Mouse (Mus musculus): ENCODE measurements around the gene Apobec3. TPM values are rescaled to one million over a fixed set of nuclear protein-coding genes. Genes with fewer than 3 reads are reported as not detected.

Apobec3 gene
- polyA plus RNA-seq, 1 experiment from 2014 or later, result 7.6 TPM

GRCm38 (mm10) chr15:79873545-79873944 is 17.9 kb upstream of the Apobec3 start:
- no peak for DNase-seq (ENCODE audit: low spot score)
- no peaks in the 10 kb centered on the region for H3K4me1 ChIP-seq (ENCODE audit: control insufficient read depth, insufficient read depth, low read length)
- WGBS, result 89% methylated on average over 8 of the region's 8 CpGs
- H3K4me2 ChIP-seq (ENCODE audit: low read depth, low read length), result no peak overlapping the region
- no peak overlapping the region for H3K27ac ChIP-seq (replicated peaks; ENCODE audit: low read depth, low read length)
- no peak overlapping the region for H3K4me3 ChIP-seq (ENCODE audit: low read depth, low read length)
- H3K36me3 ChIP-seq (replicated peaks; ENCODE audit: control insufficient read depth, insufficient read depth, low read depth, low read length), result no peaks in the 10 kb centered on the region
- ATAC-seq (replicated peaks; ENCODE audit: insufficient number of reproducible peaks, low FRiP score, low TSS enrichment, low read depth), result no peak
- no peak overlapping the region for H3K9ac ChIP-seq (replicated peaks; ENCODE audit: low read length)
- H3K27me3 ChIP-seq (ENCODE audit: control insufficient read depth, insufficient read depth, low read length), result no peaks in the 10 kb centered on the region
- no peaks in the 10 kb centered on the region; the same call in 1 of the 2 replicates for H3K9me3 ChIP-seq (replicated peaks; ENCODE audit: control insufficient read depth, low read length)

GRCm38 (mm10) chr15:79873995-79874394 is 17.5 kb upstream of the Apobec3 start:
- no peak overlapping the region for H3K9ac ChIP-seq (replicated peaks; ENCODE audit: low read length)
- no peak overlapping the region for H3K27ac ChIP-seq (replicated peaks; ENCODE audit: low read depth, low read length)
- ATAC-seq (replicated peaks; ENCODE audit: insufficient number of reproducible peaks, low FRiP score, low TSS enrichment, low read depth) (no peak), DNase-seq (ENCODE audit: low spot score) (no peak)
- H3K4me2 ChIP-seq (ENCODE audit: low read depth, low read length), result no peak overlapping the region
- no peak overlapping the region for H3K4me3 ChIP-seq (ENCODE audit: low read depth, low read length)
- 62% methylated on average over 2 of the region's 2 CpGs for WGBS
- no peaks in the 10 kb centered on the region; the same call in 1 of the 2 replicates for H3K9me3 ChIP-seq (replicated peaks; ENCODE audit: control insufficient read depth, low read length)
- no peaks in the 10 kb centered on the region for H3K27me3 ChIP-seq (ENCODE audit: control insufficient read depth, insufficient read depth, low read length)
- H3K4me1 ChIP-seq (ENCODE audit: control insufficient read depth, insufficient read depth, low read length), result no peaks in the 10 kb centered on the region
- no peaks in the 10 kb centered on the region for H3K36me3 ChIP-seq (replicated peaks; ENCODE audit: control insufficient read depth, insufficient read depth, low read depth, low read length)

- Histone ChIP-seq H3K4me1 (ENCODE audit: control insufficient read depth, insufficient read depth, low read length) (no peaks in the 10 kb centered on the region), H3K9ac (replicated peaks; ENCODE audit: low read length) (no peak overlapping the region), H3K9me3 (replicated peaks; ENCODE audit: control insufficient read depth, low read length) (no peaks in the 10 kb centered on the region), H3K27ac (replicated peaks; ENCODE audit: low read depth, low read length) (no peak overlapping the region), H3K4me2 (ENCODE audit: low read depth, low read length) (no peak overlapping the region), H3K36me3 (replicated peaks; ENCODE audit: control insufficient read depth, insufficient read depth, low read depth, low read length) (no peaks in the 10 kb centered on the region), H3K4me3 (ENCODE audit: low read depth, low read length) (no peak overlapping the region), H3K27me3 (ENCODE audit: control insufficient read depth, insufficient read depth, low read length) (no peaks in the 10 kb centered on the region)
- DNase-seq (ENCODE audit: low spot score) (no peak), ATAC-seq (replicated peaks; ENCODE audit: insufficient number of reproducible peaks, low FRiP score, low TSS enrichment, low read depth) (no peak)
- whole genome bisulfite sequencing, result 89% methylated on average over 18 of the region's 18 CpGs
Measured at GRCm38 (mm10) chr15:79875261-79875995, 16.0 kb upstream of the Apobec3 start.

GRCm38 (mm10) chr15:79878725-79879136 is 12.7 kb upstream of the Apobec3 start:
- WGBS, result 70% methylated on average over 6 of the region's 6 CpGs
- Histone ChIP-seq H3K27me3 (ENCODE audit: control insufficient read depth, insufficient read depth, low read length) (no peaks in the 10 kb centered on the region), H3K27ac (replicated peaks; ENCODE audit: low read depth, low read length) (no peak overlapping the region), H3K4me1 (ENCODE audit: control insufficient read depth, insufficient read depth, low read length) (no peaks in the 10 kb centered on the region), H3K4me2 (ENCODE audit: low read depth, low read length) (no peak overlapping the region), H3K9me3 (replicated peaks; ENCODE audit: control insufficient read depth, low read length) (no peaks in the 10 kb centered on the region), H3K36me3 (replicated peaks; ENCODE audit: control insufficient read depth, insufficient read depth, low read depth, low read length) (no peaks in the 10 kb centered on the region), H3K4me3 (ENCODE audit: low read depth, low read length) (no peak overlapping the region), H3K9ac (replicated peaks; ENCODE audit: low read length) (no peak overlapping the region)
- ATAC-seq (replicated peaks; ENCODE audit: insufficient number of reproducible peaks, low FRiP score, low TSS enrichment, low read depth) (no peak), DNase-seq (ENCODE audit: low spot score) (no peak)

GRCm38 (mm10) chr15:79879319-79879718 is 12.1 kb upstream of the Apobec3 start:
- Histone ChIP-seq H3K4me1 (ENCODE audit: control insufficient read depth, insufficient read depth, low read length) (no peaks in the 10 kb centered on the region), H3K27me3 (ENCODE audit: control insufficient read depth, insufficient read depth, low read length) (no peaks in the 10 kb centered on the region), H3K36me3 (replicated peaks; ENCODE audit: control insufficient read depth, insufficient read depth, low read depth, low read length) (no peaks in the 10 kb centered on the region), H3K4me3 (ENCODE audit: low read depth, low read length) (no peak overlapping the region), H3K4me2 (ENCODE audit: low read depth, low read length) (no peak overlapping the region), H3K9ac (replicated peaks; ENCODE audit: low read length) (no peak overlapping the region), H3K9me3 (replicated peaks; ENCODE audit: control insufficient read depth, low read length) (no peaks in the 10 kb centered on the region), H3K27ac (replicated peaks; ENCODE audit: low read depth, low read length) (no peak overlapping the region)
- ATAC-seq (replicated peaks; ENCODE audit: insufficient number of reproducible peaks, low FRiP score, low TSS enrichment, low read depth), result no peak
- no peak for DNase-seq (ENCODE audit: low spot score)
- WGBS, result 65% methylated on average over 13 of the region's 13 CpGs

GRCm38 (mm10) chr15:79880477-79880876 is 11.0 kb upstream of the Apobec3 start:
- 81% methylated on average over 3 of the region's 3 CpGs for WGBS
- Histone ChIP-seq H3K27me3 (ENCODE audit: control insufficient read depth, insufficient read depth, low read length) (no peaks in the 10 kb centered on the region), H3K4me2 (ENCODE audit: low read depth, low read length) (no peak overlapping the region), H3K36me3 (replicated peaks; ENCODE audit: control insufficient read depth, insufficient read depth, low read depth, low read length) (no peaks in the 10 kb centered on the region), H3K4me3 (ENCODE audit: low read depth, low read length) (no peak overlapping the region), H3K4me1 (ENCODE audit: control insufficient read depth, insufficient read depth, low read length) (no peaks in the 10 kb centered on the region), H3K9me3 (replicated peaks; ENCODE audit: control insufficient read depth, low read length) (no peaks in the 10 kb centered on the region), H3K9ac (replicated peaks; ENCODE audit: low read length) (no peak overlapping the region), H3K27ac (replicated peaks; ENCODE audit: low read depth, low read length) (no peak overlapping the region)
- ATAC-seq (replicated peaks; ENCODE audit: insufficient number of reproducible peaks, low FRiP score, low TSS enrichment, low read depth) (no peak), DNase-seq (ENCODE audit: low spot score) (no peak)

- Histone ChIP-seq H3K4me3 (ENCODE audit: low read depth, low read length) (peak overlapping the region; percentile 47), H3K36me3 (replicated peaks; ENCODE audit: control insufficient read depth, insufficient read depth, low read depth, low read length) (no peaks in the 10 kb centered on the region), H3K9me3 (replicated peaks; ENCODE audit: control insufficient read depth, low read length) (no peaks in the 10 kb centered on the region), H3K4me1 (ENCODE audit: control insufficient read depth, insufficient read depth, low read length) (no peaks in the 10 kb centered on the region), H3K9ac (replicated peaks; ENCODE audit: low read length) (peak overlapping the region; percentile 0; the same call in 1 of the 2 replicates), H3K27me3 (ENCODE audit: control insufficient read depth, insufficient read depth, low read length) (no peaks in the 10 kb centered on the region), H3K4me2 (ENCODE audit: low read depth, low read length) (peak overlapping the region; percentile 64), H3K27ac (replicated peaks; ENCODE audit: low read depth, low read length) (no peak overlapping the region)
- 29% methylated on average over 19 of the region's 19 CpGs for WGBS
- ATAC-seq (replicated peaks; ENCODE audit: insufficient number of reproducible peaks, low FRiP score, low TSS enrichment, low read depth), result no peak
- DNase-seq (ENCODE audit: low spot score), result no peak
Measured at GRCm38 (mm10) chr15:79882623-79883267, 8.7 kb upstream of the Apobec3 start.

- under 1% methylated on average over 30 of the region's 30 CpGs for WGBS
- H3K27me3 ChIP-seq (ENCODE audit: control insufficient read depth, insufficient read depth, low read length), result no peaks in the 10 kb centered on the region
- DNase-seq (ENCODE audit: low spot score) (peak; percentile 93), ATAC-seq (replicated peaks; ENCODE audit: insufficient number of reproducible peaks, low FRiP score, low TSS enrichment, low read depth) (peak; percentile 84)
- no peaks in the 10 kb centered on the region for H3K4me1 ChIP-seq (ENCODE audit: control insufficient read depth, insufficient read depth, low read length)
- H3K27ac ChIP-seq (replicated peaks; ENCODE audit: low read depth, low read length), result peak overlapping the region; percentile 35; the same call in 1 of the 2 replicates
- H3K4me3 ChIP-seq (ENCODE audit: low read depth, low read length), result peak overlapping the region; percentile 47
- peak overlapping the region; percentile 64 for H3K4me2 ChIP-seq (ENCODE audit: low read depth, low read length)
- no peaks in the 10 kb centered on the region for H3K9me3 ChIP-seq (replicated peaks; ENCODE audit: control insufficient read depth, low read length)
- H3K9ac ChIP-seq (replicated peaks; ENCODE audit: low read length), result peak overlapping the region; percentile 73
- no peaks in the 10 kb centered on the region for H3K36me3 ChIP-seq (replicated peaks; ENCODE audit: control insufficient read depth, insufficient read depth, low read depth, low read length)
Measured at GRCm38 (mm10) chr15:79883352-79883822, 8.1 kb upstream of the Apobec3 start.
